Mouse (Mus musculus) intestine, embryonic 14.5 days (tissue): Measurements from ENCODE around the gene Eipr1. TPM values are rescaled to one million over a fixed set of nuclear protein-coding genes. Genes with fewer than 3 reads are reported as not detected.
A peak's percentile ranks its signal among the peaks of the same experiment; 100 is the strongest.

Experiments
- ATAC-seq: fragments of 200-750 bp; cut with Nextera tagmentation; replicated peaks from 2 replicates; pipeline ENCODE4 v1.8.0; 2017; ENCODE audit warnings: low read depth, moderate number of reproducible peaks, moderate TSS enrichment, moderate library complexity; ENCODE audit not compliant: low FRiP score, low TSS enrichment
- DNase-seq: peaks from one replicate; pipeline ENCODE4 v3.0.0-alpha.2; 2018; ENCODE audit warnings: low spot score
- H3K27ac ChIP-seq: fragments of 300-500 bp; sonication (generic); 2 replicates; pipeline ENCODE4 v1.5.1; 2014; ENCODE audit warnings: low read depth, mild to moderate bottlenecking, control low read depth
- H3K27me3 ChIP-seq: fragments of 300-500 bp; sonication (generic); replicated peaks from 2 replicates; pipeline ENCODE4 v1.6.1; 2014; ENCODE audit warnings: low read length, control low read depth; ENCODE audit not compliant: control insufficient read depth, insufficient read depth
- H3K36me3 ChIP-seq: fragments of 300-500 bp; sonication (generic); 2 replicates; pipeline ENCODE4 v1.6.1; 2014; ENCODE audit warnings: low read length, control low read depth; ENCODE audit not compliant: control insufficient read depth, insufficient read depth
- H3K4me1 ChIP-seq: fragments of 300-500 bp; sonication (generic); replicated peaks from 2 replicates; pipeline ENCODE4 v1.6.1; 2014; ENCODE audit warnings: low read length, control low read depth, mixed read lengths; ENCODE audit not compliant: control insufficient read depth, insufficient read depth
- H3K4me2 ChIP-seq: fragments of 300-500 bp; sonication (generic); 2 replicates; pipeline ENCODE4 v1.6.1; 2014; ENCODE audit warnings: low read length
- H3K4me3 ChIP-seq: fragments of 300-500 bp; sonication (generic); 2 replicates; pipeline ENCODE4 v1.5.1; 2014; ENCODE audit warnings: low read depth, low read length, control low read depth, mixed read lengths
- H3K9ac ChIP-seq: fragments of 300-500 bp; sonication (generic); 2 replicates; pipeline ENCODE4 v1.6.1; 2014; ENCODE audit warnings: mild to moderate bottlenecking, low read length
- H3K9me3 ChIP-seq: fragments of 300-500 bp; sonication (generic); 2 replicates; pipeline ENCODE4 v1.6.1; 2016; ENCODE audit warnings: low read length, control low read depth; ENCODE audit not compliant: control insufficient read depth
- WGBS: fragments of 180-500 bp; shearing (Covaris S2); extraction: QIAGEN DNeasy Blood & Tissue Kit; methylation state at CpG from one replicate; pipeline ENCODE4 v1.1.7; 2014; 5-methylcytosine and 5-hydroxymethylcytosine counted together
- polyA plus RNA-seq: library from polyadenylated mRNA; unstranded; fragments of >200 nt; fragmentation: Nextera tagmentation; extraction: Ambion mirVana; gene quantifications from 2 replicates; pipeline ENCODE4 v1.2.1, GENCODE M21; 2014

The Eipr1 gene
- polyA plus RNA-seq, 1 experiment from 2014 or later, result 31.0 TPM

DNA sequence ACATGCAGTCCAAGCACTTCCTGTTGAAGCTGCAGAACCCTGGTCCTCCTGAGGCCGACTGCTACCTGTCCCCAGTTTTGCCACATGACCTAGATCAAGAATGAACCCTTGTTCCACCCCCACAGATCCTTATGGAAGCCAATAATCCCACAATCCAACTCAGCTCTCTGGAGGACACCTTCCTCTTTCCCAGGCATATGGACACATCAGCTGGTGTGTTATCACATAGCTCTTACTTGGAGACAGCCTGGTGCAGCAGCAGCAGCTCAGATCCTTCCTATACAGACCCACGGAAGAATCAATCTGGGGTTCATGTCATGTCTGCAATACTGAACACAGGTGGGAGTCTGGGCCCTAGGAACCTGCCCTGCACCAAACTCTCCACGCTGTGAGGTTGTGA is 145.0 kb downstream of the Eipr1 start:
- H3K9ac ChIP-seq, result no peak overlapping the region
- ATAC-seq, result no peak
- no peaks in the 10 kb centered on the region for H3K4me1 ChIP-seq
- H3K27me3 ChIP-seq, result no peaks in the 10 kb centered on the region
- H3K27ac ChIP-seq, result no peak overlapping the region
- H3K4me2 ChIP-seq, result no peak overlapping the region
- no peaks in the 10 kb centered on the region for H3K9me3 ChIP-seq
- no peak overlapping the region for H3K4me3 ChIP-seq
- DNase-seq, result no peak
- no peaks in the 10 kb centered on the region for H3K36me3 ChIP-seq
- WGBS, result 80% methylated on average over 3 of the region's 3 CpGs

- 90% methylated on average over 6 of the region's 6 CpGs for WGBS
- Histone ChIP-seq H3K4me1 (no peaks in the 10 kb centered on the region), H3K9ac (no peak overlapping the region), H3K27ac (no peak overlapping the region), H3K36me3 (no peaks in the 10 kb centered on the region), H3K9me3 (no peaks in the 10 kb centered on the region), H3K27me3 (no peaks in the 10 kb centered on the region), H3K4me3 (no peak overlapping the region), H3K4me2 (no peak overlapping the region)
- DNase-seq, result no peak
- no peak for ATAC-seq
Measured at GRCm38 (mm10) chr12:28898307-28898706, 146.7 kb downstream of the Eipr1 start.

GRCm38 (mm10) chr12:28899696-28900095 is 148.1 kb downstream of the Eipr1 start:
- Histone ChIP-seq H3K4me2 (no peak overlapping the region), H3K27me3 (no peaks in the 10 kb centered on the region), H3K4me1 (no peaks in the 10 kb centered on the region), H3K36me3 (no peaks in the 10 kb centered on the region), H3K27ac (no peak overlapping the region), H3K9me3 (no peaks in the 10 kb centered on the region), H3K4me3 (no peak overlapping the region), H3K9ac (no peak overlapping the region)
- no peak for ATAC-seq
- DNase-seq, result no peak
- 54% methylated on average over 4 of the region's 4 CpGs for WGBS

DNA sequence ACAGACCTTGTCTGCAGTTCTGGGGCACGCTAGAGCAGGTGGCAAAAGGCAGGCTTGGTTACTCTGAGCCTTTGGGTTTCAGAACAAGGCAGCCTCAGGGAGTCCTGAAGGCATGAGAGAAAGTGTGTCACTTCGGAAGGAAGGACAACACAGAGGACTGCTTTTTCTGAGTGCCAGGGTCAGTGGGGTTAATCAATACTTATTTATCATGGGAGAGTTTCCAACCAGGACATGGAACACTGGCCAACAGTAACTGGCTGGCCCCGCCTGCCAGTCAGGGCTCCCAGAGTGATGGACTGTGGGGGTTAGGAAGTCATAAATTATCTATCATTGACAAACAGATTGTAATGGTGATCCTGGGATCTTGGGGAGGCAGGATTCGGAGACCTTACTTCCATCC is 148.7 kb downstream of the Eipr1 start:
- H3K9me3 ChIP-seq, result no peaks in the 10 kb centered on the region
- no peaks in the 10 kb centered on the region for H3K4me1 ChIP-seq
- H3K27ac ChIP-seq, result no peak overlapping the region
- no peak overlapping the region for H3K4me3 ChIP-seq
- no peak for ATAC-seq
- no peak for DNase-seq
- H3K36me3 ChIP-seq, result no peaks in the 10 kb centered on the region
- no peaks in the 10 kb centered on the region for H3K27me3 ChIP-seq
- H3K4me2 ChIP-seq, result no peak overlapping the region
- no peak overlapping the region for H3K9ac ChIP-seq
- 76% methylated on average over 4 of the region's 4 CpGs for WGBS

- ATAC-seq, result no peak
Measured at GRCm38 (mm10) chr12:28902132-28902531, 150.5 kb downstream of the Eipr1 start.

DNA sequence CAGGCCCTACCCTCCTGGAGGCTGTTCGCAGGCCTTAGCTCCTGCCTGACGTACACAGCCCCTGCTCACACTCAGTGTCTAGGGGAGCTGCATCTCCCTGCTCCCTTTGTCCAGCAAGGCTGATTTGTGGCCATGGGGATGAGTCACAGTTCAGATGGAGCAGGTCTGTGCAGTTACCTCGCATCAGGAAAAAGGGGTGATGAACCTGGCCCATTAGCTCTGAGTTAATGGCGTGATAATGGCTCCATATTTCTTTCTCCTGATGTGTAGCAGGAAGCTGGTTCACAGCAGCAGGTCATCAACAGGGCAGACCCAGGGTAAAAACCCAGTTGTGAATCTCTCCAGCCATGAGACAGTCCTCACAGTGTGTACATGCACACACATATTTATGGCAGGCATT is 151.5 kb downstream of the Eipr1 start:
- Histone ChIP-seq H3K27ac (no peak overlapping the region), H3K4me1 (peaks cover 12% of the 10 kb centered on the region), H3K4me3 (no peak overlapping the region), H3K4me2 (no peak overlapping the region), H3K27me3 (no peaks in the 10 kb centered on the region), H3K36me3 (no peaks in the 10 kb centered on the region), H3K9ac (no peak overlapping the region), H3K9me3 (no peaks in the 10 kb centered on the region)
- 48% methylated on average over 4 of the region's 4 CpGs for WGBS
- no peak for ATAC-seq
- DNase-seq, result no peak

More at GRCm38 (mm10) chr12:28902132-28902531, 150.5 kb downstream of the Eipr1 start:
- no peak for DNase-seq
- Histone ChIP-seq H3K4me1 (0 out of 2 replicates have a peak, but pooled peaks cover 4% of the 10 kb centered on the region), H3K27ac (no peak overlapping the region), H3K36me3 (no peaks in the 10 kb centered on the region), H3K27me3 (no peaks in the 10 kb centered on the region), H3K9ac (no peak overlapping the region), H3K9me3 (no peaks in the 10 kb centered on the region), H3K4me3 (no peak overlapping the region), H3K4me2 (no peak overlapping the region)
- 65% methylated on average over 3 of the region's 3 CpGs for WGBS

- no peak overlapping the region for H3K4me2 ChIP-seq
- H3K36me3 ChIP-seq, result no peaks in the 10 kb centered on the region
- H3K27ac ChIP-seq, result no peak overlapping the region
- no peaks in the 10 kb centered on the region for H3K27me3 ChIP-seq
- ATAC-seq (no peak), DNase-seq (peak; percentile 29)
- no peak overlapping the region for H3K9ac ChIP-seq
- WGBS, result 85% methylated on average over 6 of the region's 6 CpGs
- H3K4me3 ChIP-seq, result no peak overlapping the region
- no peaks in the 10 kb centered on the region for H3K9me3 ChIP-seq
- H3K4me1 ChIP-seq, result peaks cover 16% of the 10 kb centered on the region
Measured at GRCm38 (mm10) chr12:28905486-28905885, 153.9 kb downstream of the Eipr1 start.

DNA sequence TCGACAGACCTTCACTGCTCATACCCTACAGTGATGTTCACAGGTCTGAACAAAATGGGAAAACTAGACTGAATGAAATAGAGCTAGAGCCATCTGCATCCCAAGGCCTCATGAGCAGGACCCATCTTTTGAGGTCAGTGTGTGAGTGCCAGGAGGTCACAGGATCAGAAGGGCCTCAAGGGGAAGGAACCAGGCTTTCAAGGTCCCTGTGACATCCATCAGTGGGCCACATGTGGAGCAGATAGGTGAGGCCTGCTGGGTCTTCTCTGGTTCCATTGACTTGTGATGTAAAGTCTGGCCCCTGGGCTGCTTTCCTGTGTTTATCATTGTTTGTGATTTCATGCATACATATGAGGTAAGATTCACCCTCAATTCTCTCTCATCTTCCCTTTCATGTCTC is 154.4 kb downstream of the Eipr1 start:
- Histone ChIP-seq H3K27ac (peak overlapping the region; percentile 64), H3K4me3 (no peak overlapping the region), H3K27me3 (no peaks in the 10 kb centered on the region), H3K4me1 (peaks cover 16% of the 10 kb centered on the region), H3K36me3 (no peaks in the 10 kb centered on the region), H3K4me2 (no peak overlapping the region), H3K9ac (no peak overlapping the region), H3K9me3 (no peaks in the 10 kb centered on the region)
- ATAC-seq (no peak), DNase-seq (peak; percentile 10)
- 100% methylated on average over 1 of the region's 1 CpGs for WGBS

- no peaks in the 10 kb centered on the region for H3K36me3 ChIP-seq
- no peaks in the 10 kb centered on the region for H3K9me3 ChIP-seq
- peak overlapping the region; percentile 29 for H3K4me2 ChIP-seq
- no peak overlapping the region for H3K9ac ChIP-seq
- no peak for DNase-seq
- H3K4me3 ChIP-seq, result no peak overlapping the region
- no peaks in the 10 kb centered on the region for H3K27me3 ChIP-seq
- ATAC-seq, result no peak
- 7% methylated on average over 7 of the region's 7 CpGs for whole genome bisulfite sequencing
- H3K27ac ChIP-seq, result peak overlapping the region; percentile 64
- peaks cover 16% of the 10 kb centered on the region for H3K4me1 ChIP-seq
Measured at GRCm38 (mm10) chr12:28906809-28907297, 155.2 kb downstream of the Eipr1 start.
